Mouse (Mus musculus) megakaryocyte, embryonic 14.5 days (primary cell): ENCODE measurements around the gene Tmco1.

Experiments
- FLI1 ChIP-seq: IDR thresholded peaks from 2 replicates; pipeline ENCODE4 v1.6.1; 2012; ENCODE audit warnings: low read length, inconsistent platforms, mixed read lengths
- GATA1 ChIP-seq: IDR thresholded peaks from 3 replicates; pipeline ENCODE4 v1.6.1; 2012; ENCODE audit warnings: mixed read lengths, low read length, inconsistent platforms, borderline replicate concordance

DNA sequence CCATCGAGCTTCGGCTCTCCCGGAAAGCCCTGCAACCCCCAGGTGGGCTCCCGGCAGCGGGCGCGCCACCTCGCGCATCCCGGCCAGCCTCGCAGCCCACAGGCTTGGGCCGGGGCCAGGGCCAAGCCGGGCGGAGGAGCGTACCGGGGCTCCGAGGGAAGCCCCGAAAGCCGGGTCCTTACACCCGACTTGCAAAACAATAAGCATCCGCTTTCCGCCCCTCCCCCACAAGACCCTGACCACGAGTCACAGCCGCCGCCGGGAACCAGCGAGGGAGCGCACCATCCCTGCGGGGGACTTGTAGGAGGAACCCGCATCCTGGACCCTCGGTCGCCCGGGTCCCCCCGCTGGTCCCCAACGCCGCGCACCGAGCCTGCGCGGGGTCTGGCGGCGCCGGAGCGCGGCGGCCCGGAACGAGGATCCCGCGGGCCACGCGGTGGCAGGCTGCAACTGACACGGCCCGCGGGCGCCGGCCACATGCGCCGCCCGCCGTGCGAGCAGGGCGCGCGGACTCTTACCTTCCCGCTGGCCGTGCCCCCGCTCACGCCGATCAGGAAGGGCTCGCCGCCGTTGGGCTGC lies 23.8 kb upstream of the Tmco1 start:
- TF ChIP-seq GATA1 (no peak), FLI1 (no peak)
